Mouse (Mus musculus): ENCODE data around the gene Ndrg3. TPM values are rescaled to one million over a fixed set of nuclear protein-coding genes. Genes with fewer than 3 reads are reported as not detected.
"Not testable (repeated sequence)": the region's sequence is repeated elsewhere in the genome, so short reads cannot be mapped to it uniquely, and the experiment has no call there.

Gene Ndrg3
- polyA plus RNA-seq, 1 experiment from 2014 or later = 141 TPM

GRCm38 (mm10) chr2:156958496-156959252 is 33.2 kb downstream of the Ndrg3 start:
- Histone ChIP-seq H3K27me3 (no peaks in the 10 kb centered on the region), H3K27ac (replicated peaks) (no peak overlapping the region), H3K4me2 (no peak overlapping the region), H3K9me3 (no peaks in the 10 kb centered on the region), H3K4me3 (no peak overlapping the region), H3K9ac (no peak overlapping the region), H3K4me1 (replicated peaks) (no peaks in the 10 kb centered on the region), H3K36me3 (peaks cover 11% of the 10 kb centered on the region; the same call in 1 of the 2 replicates)
- WGBS = 90% methylated on average over 9 of the region's 9 CpGs
- no peak for ATAC-seq (ENCODE audit: low FRiP score, low read depth)

- peaks cover 11% of the 10 kb centered on the region; the same call in 1 of the 2 replicates for H3K36me3 ChIP-seq
- H3K27ac ChIP-seq (replicated peaks) = no peak overlapping the region
- no peak overlapping the region for H3K4me3 ChIP-seq
- no peak overlapping the region for H3K4me2 ChIP-seq
- H3K27me3 ChIP-seq = no peaks in the 10 kb centered on the region
- WGBS = 90% methylated on average over 2 of the region's 2 CpGs
- no peak for ATAC-seq (ENCODE audit: low FRiP score, low read depth)
- H3K9ac ChIP-seq = no peak overlapping the region
- H3K4me1 ChIP-seq (replicated peaks) = no peaks in the 10 kb centered on the region
- H3K9me3 ChIP-seq = no peaks in the 10 kb centered on the region
These were observed 34.8 kb downstream of the Ndrg3 start for GRCm38 (mm10) chr2:156957035-156957434.

DNA sequence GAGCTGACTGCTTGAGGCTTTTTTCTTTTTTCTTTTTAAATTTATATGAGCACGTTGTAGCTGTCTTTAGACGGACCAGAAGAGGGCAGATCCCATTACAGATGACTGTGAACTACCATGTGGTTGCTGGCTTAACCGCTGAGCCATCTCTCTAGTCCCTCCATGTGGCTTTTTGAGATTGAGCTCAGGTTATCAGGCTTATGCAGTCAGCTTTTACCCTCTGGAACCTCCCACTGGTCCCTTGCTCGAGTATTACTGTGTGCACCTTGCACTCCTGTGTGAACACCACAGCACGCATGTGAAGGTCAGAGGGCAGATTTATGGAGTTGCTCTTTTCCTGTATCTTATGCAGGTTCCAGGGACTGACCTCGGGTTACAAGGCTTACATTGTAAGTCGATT is 35.5 kb downstream of the Ndrg3 start:
- H3K4me2 ChIP-seq = no peak overlapping the region
- H3K9ac ChIP-seq = no peak overlapping the region
- H3K4me1 ChIP-seq (replicated peaks) = no peaks in the 10 kb centered on the region
- WGBS = 80% methylated on average over 7 of the region's 7 CpGs
- H3K4me3 ChIP-seq = no peak overlapping the region
- H3K27me3 ChIP-seq = no peaks in the 10 kb centered on the region
- no peak overlapping the region for H3K27ac ChIP-seq (replicated peaks)
- peaks cover 11% of the 10 kb centered on the region; the same call in 1 of the 2 replicates for H3K36me3 ChIP-seq
- ATAC-seq (ENCODE audit: low FRiP score, low read depth) = no peak
- no peaks in the 10 kb centered on the region for H3K9me3 ChIP-seq

DNA sequence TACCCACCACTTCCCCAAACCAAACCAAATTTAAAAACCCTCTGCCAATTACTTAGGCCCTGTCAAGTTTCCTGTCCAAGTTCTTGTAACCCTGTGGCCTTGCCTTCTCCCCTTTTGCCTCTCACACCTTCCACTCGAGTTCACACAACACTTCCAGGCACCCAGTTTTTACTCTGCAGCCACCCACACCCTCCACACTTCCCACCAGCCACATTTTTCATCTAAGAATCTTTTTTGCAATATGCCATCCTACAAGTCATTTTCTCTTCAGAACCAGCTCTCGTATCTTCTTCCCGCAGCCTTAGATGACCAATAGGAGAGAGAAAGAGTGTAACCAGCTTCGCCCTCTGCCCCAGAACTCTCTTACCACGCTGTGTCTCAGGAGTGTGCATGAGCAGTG is 37.4 kb downstream of the Ndrg3 start:
- Histone ChIP-seq H3K27ac (replicated peaks) (no peak overlapping the region), H3K4me2 (no peak overlapping the region), H3K9ac (no peak overlapping the region), H3K4me3 (no peak overlapping the region), H3K27me3 (no peaks in the 10 kb centered on the region), H3K9me3 (no peaks in the 10 kb centered on the region), H3K36me3 (peaks cover 17% of the 10 kb centered on the region; the same call in 1 of the 2 replicates), H3K4me1 (replicated peaks) (no peaks in the 10 kb centered on the region)
- WGBS = 91% methylated on average over 5 of the region's 5 CpGs
- no peak for ATAC-seq (ENCODE audit: low FRiP score, low read depth)

DNA sequence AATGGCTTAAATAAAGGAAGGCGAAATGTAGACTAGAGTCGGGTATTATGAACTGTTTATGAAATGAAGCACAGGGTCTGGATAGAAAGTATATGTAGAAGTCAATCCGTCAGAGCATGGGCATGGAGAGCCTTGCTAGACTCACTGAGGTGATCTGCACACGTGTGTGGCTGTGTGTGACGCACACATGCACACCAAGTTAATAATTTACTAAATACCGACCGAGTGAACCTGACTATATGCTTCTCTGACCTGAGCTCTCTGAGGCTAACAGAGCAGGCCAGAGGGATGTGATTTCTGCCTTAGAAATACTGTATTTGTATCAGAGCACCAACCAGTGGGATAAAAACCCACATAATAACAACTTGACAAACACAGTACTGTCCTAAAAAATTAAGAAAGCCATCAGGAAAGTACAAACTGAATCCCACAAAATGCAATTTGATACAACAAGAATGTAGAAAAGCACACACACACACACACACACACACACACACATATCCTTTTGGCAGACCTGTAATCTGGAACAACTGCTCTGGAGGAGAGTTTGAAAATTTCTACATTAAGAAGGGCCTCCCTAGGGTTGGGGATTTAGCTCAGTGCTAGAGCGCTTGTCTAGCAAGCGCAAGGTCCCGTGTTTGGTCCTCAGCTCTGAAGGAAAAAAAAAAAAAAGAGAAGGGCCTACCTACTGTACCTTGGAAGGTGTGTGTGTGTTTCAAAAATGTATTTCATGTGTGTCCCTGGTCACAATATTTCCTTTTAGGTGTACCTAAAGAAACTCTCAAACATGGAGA is 40.4 kb downstream of the Ndrg3 start:
- WGBS = 91% methylated on average over 10 of the region's 10 CpGs
- no peaks in the 10 kb centered on the region for H3K4me1 ChIP-seq (replicated peaks)
- no peak for ATAC-seq (ENCODE audit: low FRiP score, low read depth)

DNA sequence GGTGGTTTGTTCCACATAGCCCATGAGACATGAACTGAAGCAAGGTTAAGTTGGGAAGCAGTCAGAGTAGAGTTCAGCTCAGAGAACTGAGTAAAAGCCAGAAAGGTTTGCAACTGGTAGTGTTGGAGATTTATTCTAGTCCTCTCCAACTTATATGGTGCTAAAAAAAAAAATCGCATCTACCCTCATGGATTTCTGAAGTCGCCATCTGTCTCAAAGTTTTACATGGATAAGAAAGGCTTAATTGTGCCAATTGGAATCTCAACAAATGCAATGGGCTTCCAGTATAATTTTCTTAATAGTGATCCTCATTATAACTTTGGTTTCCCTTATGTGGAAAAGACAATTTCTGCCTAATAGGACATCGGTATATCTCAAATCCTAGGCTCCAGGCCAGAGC is 41.0 kb downstream of the Ndrg3 start:
- Histone ChIP-seq H3K9ac (no peak overlapping the region), H3K4me2 (no peak overlapping the region), H3K9me3 (no peaks in the 10 kb centered on the region), H3K4me1 (replicated peaks) (no peaks in the 10 kb centered on the region), H3K4me3 (no peak overlapping the region), H3K36me3 (peaks cover 17% of the 10 kb centered on the region), H3K27me3 (no peaks in the 10 kb centered on the region), H3K27ac (replicated peaks) (no peak overlapping the region)
- ATAC-seq (ENCODE audit: low FRiP score, low read depth) = no peak
- WGBS = 94% methylated on average over 3 of the region's 3 CpGs

More for the DNA sequence above, 40.4 kb downstream of the Ndrg3 start:
- Histone ChIP-seq H3K4me3 (no peak overlapping the region), H3K36me3 (peaks cover 18% of the 10 kb centered on the region), H3K9me3 (no peaks in the 10 kb centered on the region), H3K27ac (replicated peaks) (no peak overlapping the region), H3K4me2 (no peak overlapping the region), H3K9ac (no peak overlapping the region), H3K27me3 (no peaks in the 10 kb centered on the region)

GRCm38 (mm10) chr2:156941523-156941922 is 50.3 kb downstream of the Ndrg3 start:
- not testable (repeated sequence) for H3K4me1 ChIP-seq (replicated peaks); H3K4me2 ChIP-seq; H3K27me3 ChIP-seq; ATAC-seq (ENCODE audit: low FRiP score, low read depth); H3K9ac ChIP-seq; H3K4me3 ChIP-seq; H3K9me3 ChIP-seq; H3K27ac ChIP-seq (replicated peaks)
- WGBS = 76% methylated on average over 9 of the region's 9 CpGs
- peaks cover 31% of the 10 kb centered on the region for H3K36me3 ChIP-seq

GRCm38 (mm10) chr2:156939926-156940325 is 51.9 kb downstream of the Ndrg3 start:
- not testable (repeated sequence) for H3K27ac ChIP-seq (replicated peaks)
- WGBS = 76% methylated on average over 6 of the region's 6 CpGs

GRCm38 (mm10) chr2:156937795-156938194 is 54.1 kb downstream of the Ndrg3 start:
- 94% methylated on average over 2 of the region's 2 CpGs for WGBS
- no peak overlapping the region for H3K4me2 ChIP-seq
- H3K36me3 ChIP-seq = peaks cover 19% of the 10 kb centered on the region
- no peaks in the 10 kb centered on the region for H3K27me3 ChIP-seq
- H3K4me3 ChIP-seq = no peak overlapping the region
- H3K27ac ChIP-seq (replicated peaks) = no peak overlapping the region
- no peaks in the 10 kb centered on the region for H3K4me1 ChIP-seq (replicated peaks)
- no peak for ATAC-seq (ENCODE audit: low FRiP score, low read depth)
- H3K9ac ChIP-seq = no peak overlapping the region
- H3K9me3 ChIP-seq = no peaks in the 10 kb centered on the region

More at GRCm38 (mm10) chr2:156939926-156940325, 51.9 kb downstream of the Ndrg3 start:
- not testable (repeated sequence) for H3K27me3 ChIP-seq; H3K9me3 ChIP-seq; ATAC-seq (ENCODE audit: low FRiP score, low read depth); H3K4me1 ChIP-seq (replicated peaks); H3K9ac ChIP-seq; H3K4me3 ChIP-seq; H3K4me2 ChIP-seq
- H3K36me3 ChIP-seq = peaks cover 30% of the 10 kb centered on the region

GRCm38 (mm10) chr2:156935005-156935404 is 56.9 kb downstream of the Ndrg3 start:
- no peak overlapping the region for H3K4me3 ChIP-seq
- H3K27me3 ChIP-seq = no peaks in the 10 kb centered on the region
- H3K9me3 ChIP-seq = no peaks in the 10 kb centered on the region
- H3K4me1 ChIP-seq (replicated peaks) = no peaks in the 10 kb centered on the region
- no peak for ATAC-seq (ENCODE audit: low FRiP score, low read depth)
- H3K27ac ChIP-seq (replicated peaks) = no peak overlapping the region
- peaks cover 37% of the 10 kb centered on the region for H3K36me3 ChIP-seq
- WGBS = 89% methylated on average over 6 of the region's 6 CpGs
- no peak overlapping the region for H3K9ac ChIP-seq
- H3K4me2 ChIP-seq = no peak overlapping the region

DNA sequence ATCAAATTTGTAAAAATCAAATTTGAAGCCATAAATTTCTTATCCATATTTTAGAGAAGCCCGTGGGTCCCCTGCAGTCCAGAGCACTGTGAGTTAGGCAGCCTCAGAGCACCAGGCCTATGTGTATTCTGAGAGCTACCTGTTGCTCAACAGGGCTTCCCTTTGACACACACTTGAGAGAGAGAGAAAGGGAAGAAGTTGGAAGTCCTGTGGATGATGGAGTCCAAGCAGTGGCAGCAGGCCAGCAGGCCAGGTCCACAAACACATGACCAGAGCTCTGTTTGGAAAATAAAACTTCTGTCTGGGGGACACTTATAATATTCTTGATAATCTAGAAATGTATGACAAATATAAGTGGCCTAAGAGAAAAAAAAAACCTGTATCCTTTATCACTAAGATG is 58.4 kb downstream of the Ndrg3 start:
- Histone ChIP-seq H3K27me3 (no peaks in the 10 kb centered on the region), H3K9ac (no peak overlapping the region), H3K36me3 (peaks cover 34% of the 10 kb centered on the region), H3K4me2 (no peak overlapping the region), H3K4me1 (replicated peaks) (no peaks in the 10 kb centered on the region), H3K9me3 (no peaks in the 10 kb centered on the region), H3K27ac (replicated peaks) (no peak overlapping the region), H3K4me3 (no peak overlapping the region)
- no peak for ATAC-seq (ENCODE audit: low FRiP score, low read depth)
- WGBS = 87% methylated on average over 1 of the region's 1 CpGs

GRCm38 (mm10) chr2:156931421-156931820 is 60.4 kb downstream of the Ndrg3 start:
- no peak overlapping the region for H3K27ac ChIP-seq (replicated peaks)
- ATAC-seq (ENCODE audit: low FRiP score, low read depth) = no peak
- H3K36me3 ChIP-seq = peaks cover 41% of the 10 kb centered on the region
- 96% methylated on average over 2 of the region's 2 CpGs for WGBS
- H3K27me3 ChIP-seq = no peaks in the 10 kb centered on the region
- H3K4me1 ChIP-seq (replicated peaks) = no peaks in the 10 kb centered on the region
- no peaks in the 10 kb centered on the region for H3K9me3 ChIP-seq
- no peak overlapping the region for H3K4me2 ChIP-seq
- H3K9ac ChIP-seq = no peak overlapping the region
- no peak overlapping the region for H3K4me3 ChIP-seq
